Mouse (Mus musculus): Measurements from ENCODE around the gene Micu1.

The Micu1 gene

GRCm38 (mm10) chr10:59809991-59810574 is 107.8 kb downstream of the Micu1 start:
- DNase-seq (ENCODE audit: low spot score in 2 of 2): no peak

GRCm38 (mm10) chr10:59812939-59813338 is 110.7 kb downstream of the Micu1 start:
- DNase-seq (ENCODE audit: low spot score in 2 of 2): no peak

- no peak for DNase-seq (ENCODE audit: low spot score in 2 of 2)
These were observed 111.5 kb downstream of the Micu1 start for GRCm38 (mm10) chr10:59813759-59814158.

GRCm38 (mm10) chr10:59814505-59815155 is 112.4 kb downstream of the Micu1 start:
- DNase-seq (ENCODE audit: low spot score in 2 of 2): peak in 1 of 2 experiments; percentile 15

GRCm38 (mm10) chr10:59816569-59816968 is 114.3 kb downstream of the Micu1 start:
- DNase-seq (ENCODE audit: low spot score in 2 of 2): no peak

GRCm38 (mm10) chr10:59817528-59817927 is 115.3 kb downstream of the Micu1 start:
- DNase-seq (ENCODE audit: low spot score in 2 of 2): no peak

GRCm38 (mm10) chr10:59817991-59818390 is 115.7 kb downstream of the Micu1 start:
- DNase-seq (ENCODE audit: low spot score in 2 of 2): no peak

- no peak for DNase-seq (ENCODE audit: low spot score in 2 of 2)
These were observed 116.9 kb downstream of the Micu1 start for GRCm38 (mm10) chr10:59819146-59819545.

- DNase-seq (ENCODE audit: low spot score in 2 of 2): no peak
These were observed 118.6 kb downstream of the Micu1 start for GRCm38 (mm10) chr10:59820886-59821285.

- DNase-seq (ENCODE audit: low spot score in 2 of 2): no peak
These were observed 119.2 kb downstream of the Micu1 start for GRCm38 (mm10) chr10:59821334-59822066.

- DNase-seq (ENCODE audit: low spot score in 2 of 2): no peak
These were observed 120.6 kb downstream of the Micu1 start for GRCm38 (mm10) chr10:59822857-59823256.

- no peak for DNase-seq (ENCODE audit: low spot score in 2 of 2)
These were observed 123.0 kb downstream of the Micu1 start for GRCm38 (mm10) chr10:59825137-59825812.

GRCm38 (mm10) chr10:59829886-59830285 is 127.6 kb downstream of the Micu1 start:
- no peak for DNase-seq (ENCODE audit: low spot score in 2 of 2)

GRCm38 (mm10) chr10:59831950-59832349 is 129.7 kb downstream of the Micu1 start:
- DNase-seq (ENCODE audit: low spot score in 2 of 2): no peak

- DNase-seq (ENCODE audit: low spot score in 2 of 2): no peak
These were observed 133.3 kb downstream of the Micu1 start for GRCm38 (mm10) chr10:59835301-59836155.

GRCm38 (mm10) chr10:59837490-59837889 is 135.2 kb downstream of the Micu1 start:
- no peak for DNase-seq (ENCODE audit: low spot score in 2 of 2)

GRCm38 (mm10) chr10:59841434-59841833 is 139.2 kb downstream of the Micu1 start:
- no peak for DNase-seq (ENCODE audit: low spot score in 2 of 2)

- DNase-seq (ENCODE audit: low spot score in 2 of 2): no peak
These were observed 140.8 kb downstream of the Micu1 start for GRCm38 (mm10) chr10:59843125-59843524.

- no peak for DNase-seq (ENCODE audit: low spot score in 2 of 2)
These were observed 142.4 kb downstream of the Micu1 start for GRCm38 (mm10) chr10:59844686-59845085.

- no peak for DNase-seq (ENCODE audit: low spot score in 2 of 2)
These were observed 144.1 kb downstream of the Micu1 start for GRCm38 (mm10) chr10:59846416-59846815.

- DNase-seq (ENCODE audit: low spot score in 2 of 2): no peak
These were observed 146.0 kb downstream of the Micu1 start for GRCm38 (mm10) chr10:59848079-59848877.
